Mouse (Mus musculus): ENCODE data around the gene Mettl23. TPM values are rescaled to one million over a fixed set of nuclear protein-coding genes. Genes with fewer than 3 reads are reported as not detected.
"Not testable (repeated sequence)": the region's sequence is repeated elsewhere in the genome, so short reads cannot be mapped to it uniquely, and the experiment has no call there.

The Mettl23 gene
- total RNA-seq, 4 experiments from 2014 or later: 20.2 to 24.3 (median 22.2) TPM

DNA sequence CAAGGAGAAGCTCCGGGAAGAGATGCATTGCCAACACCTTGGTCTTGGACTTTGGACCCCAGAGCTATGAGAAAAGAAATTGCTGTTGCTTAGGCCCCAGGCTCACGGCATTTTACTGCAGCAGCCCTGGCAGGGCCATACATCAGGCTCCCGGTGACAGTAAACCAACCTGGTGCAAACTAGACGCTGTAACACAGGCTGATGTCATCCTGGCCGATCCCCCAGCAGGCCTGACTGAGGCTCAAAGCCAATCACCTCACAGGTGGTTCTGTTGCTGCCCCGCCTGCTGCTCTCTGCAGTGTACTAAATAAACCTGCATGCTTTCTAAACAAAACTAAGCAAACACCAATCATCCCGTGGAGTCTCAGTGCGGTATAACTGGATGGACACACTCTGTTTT lies 24.4 kb upstream of the Mettl23 start:
- DNase-seq (ENCODE audit: low spot score in 2 of 2): no peak

DNA sequence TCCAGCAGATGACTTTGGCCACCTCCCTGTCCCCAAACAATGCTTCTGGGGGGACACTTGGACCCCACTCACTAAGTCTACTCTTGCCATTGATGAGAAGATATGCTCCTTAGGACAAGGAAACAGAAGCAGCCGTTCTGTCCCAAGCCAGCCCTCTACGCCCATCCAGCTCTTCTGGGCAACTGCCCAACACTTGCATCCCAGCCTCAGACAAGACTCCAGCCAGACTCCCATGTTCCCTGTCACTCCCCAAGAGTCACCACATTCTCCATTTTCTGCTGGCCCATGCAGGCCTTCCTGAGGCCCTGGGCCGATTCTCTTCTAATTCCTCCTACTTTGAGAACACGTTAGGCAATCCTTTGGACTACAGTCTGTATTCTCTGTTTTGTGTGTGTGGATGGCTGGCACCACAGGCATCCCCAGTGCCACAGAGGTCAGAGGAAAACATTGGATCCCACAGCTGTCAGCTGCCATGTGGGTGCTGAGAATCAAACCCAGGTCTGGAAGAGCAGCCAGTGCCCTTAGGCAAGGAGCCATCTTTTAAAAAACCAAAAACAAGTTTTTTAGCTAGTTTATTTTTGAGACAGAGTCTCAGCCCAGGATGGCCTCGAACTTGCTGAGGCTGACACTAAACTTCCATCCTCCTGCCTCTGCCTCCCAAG lies 23.0 kb upstream of the Mettl23 start:
- no peak for DNase-seq (ENCODE audit: low spot score in 2 of 2)

DNA sequence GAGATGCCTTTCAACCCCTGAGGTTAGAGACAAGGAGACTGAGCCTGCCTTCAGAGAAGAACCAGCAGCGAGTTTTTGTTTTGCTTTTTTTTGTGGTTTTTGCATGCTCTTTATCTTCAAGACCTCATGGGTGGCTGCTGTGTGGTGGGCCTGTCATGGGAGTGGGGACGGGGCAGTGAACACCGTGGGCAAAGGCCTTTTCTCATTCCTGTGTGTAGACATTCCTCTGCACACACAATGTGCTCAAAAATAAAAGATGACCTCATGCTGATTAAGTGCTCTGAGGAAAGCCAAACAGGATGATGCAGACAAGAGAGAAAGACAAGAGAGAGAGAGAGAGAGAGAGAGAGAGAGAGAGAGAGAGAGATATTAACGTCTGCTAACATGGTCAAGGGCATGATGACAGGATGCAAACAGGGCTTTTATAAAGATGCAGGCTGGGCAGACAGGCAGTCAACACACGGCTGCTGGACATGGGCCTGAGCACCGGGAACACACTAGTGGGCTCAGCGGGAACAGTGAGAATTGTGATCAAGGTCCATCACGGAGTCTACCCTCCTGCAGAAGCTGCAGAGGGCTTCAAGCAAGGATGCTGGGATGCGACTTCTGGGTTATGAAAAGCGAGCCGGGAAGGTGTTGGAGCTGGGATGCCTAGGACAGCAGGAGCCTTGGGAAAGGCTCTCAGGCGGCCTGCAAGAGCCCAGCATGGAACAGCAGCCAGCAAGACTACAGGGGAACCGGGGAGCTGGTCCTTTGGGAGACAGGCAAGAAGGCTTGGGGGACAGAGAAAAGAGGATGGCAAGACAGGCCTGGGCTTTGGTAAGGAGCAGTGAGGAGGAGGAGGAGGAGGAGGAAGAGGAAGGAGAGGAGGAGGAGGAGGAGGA lies 21.8 kb upstream of the Mettl23 start:
- DNase-seq (ENCODE audit: low spot score in 2 of 2): no peak

DNA sequence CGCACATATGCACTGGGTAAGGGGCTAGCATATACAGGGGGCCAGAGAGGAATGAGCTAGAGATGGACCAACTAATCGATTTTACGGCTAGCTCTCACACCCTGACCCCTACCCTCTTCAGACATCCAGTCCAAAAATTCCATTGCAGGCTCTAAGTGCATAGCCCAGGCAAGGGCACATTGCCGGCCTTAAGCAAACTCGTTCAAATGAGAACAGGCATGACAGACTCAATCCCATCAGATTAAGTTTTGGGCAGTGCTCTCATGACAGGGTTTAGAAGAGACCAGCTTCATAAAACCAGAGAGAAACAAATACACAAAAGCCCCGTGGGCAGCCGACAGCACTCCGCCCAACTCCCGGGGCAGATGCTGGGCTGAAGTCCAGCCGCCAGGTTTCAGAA lies 20.9 kb upstream of the Mettl23 start:
- DNase-seq (ENCODE audit: low spot score in 2 of 2): no peak

DNA sequence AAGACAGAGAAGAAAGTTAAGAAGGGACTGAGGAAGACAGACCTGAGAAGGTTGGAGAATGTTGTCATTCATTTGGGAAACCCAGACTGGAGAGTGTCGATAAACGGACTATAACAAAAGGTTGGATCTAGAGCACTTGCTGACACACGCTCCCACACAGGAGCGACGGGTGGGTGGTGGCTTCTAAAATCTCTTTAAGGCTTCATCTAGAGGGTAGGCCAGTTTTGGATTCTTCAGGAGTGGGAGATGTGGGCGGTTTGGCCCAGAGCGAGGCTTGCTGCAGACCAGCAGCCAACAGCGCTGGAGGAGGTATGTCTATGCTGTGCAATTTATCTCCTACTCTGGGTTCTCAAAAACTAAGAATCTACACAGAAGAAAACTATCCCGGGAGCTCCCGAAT lies 20.5 kb upstream of the Mettl23 start:
- peak in 1 of 2 experiments; percentile 47 for DNase-seq (ENCODE audit: low spot score in 2 of 2)

DNA sequence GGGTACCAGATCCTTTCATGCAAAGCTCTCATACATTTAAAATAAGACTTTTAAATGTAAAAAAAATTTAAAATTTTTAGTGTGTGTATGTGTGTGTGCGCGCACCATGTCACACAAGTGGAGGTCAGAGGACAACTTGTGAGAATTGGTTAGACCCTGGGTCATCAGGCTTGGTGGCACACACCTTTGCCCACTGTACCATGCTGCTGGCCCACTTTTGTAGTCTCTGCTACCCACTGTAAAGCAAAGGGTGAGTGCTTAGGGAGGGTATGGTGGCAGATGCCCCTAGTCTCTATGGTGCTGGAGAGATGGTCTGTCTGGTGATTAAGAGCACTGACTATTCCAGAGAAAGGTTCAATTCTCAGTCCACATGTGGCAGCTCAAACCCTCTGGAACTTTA lies 19.8 kb upstream of the Mettl23 start:
- no peak for DNase-seq (ENCODE audit: low spot score in 2 of 2)

DNA sequence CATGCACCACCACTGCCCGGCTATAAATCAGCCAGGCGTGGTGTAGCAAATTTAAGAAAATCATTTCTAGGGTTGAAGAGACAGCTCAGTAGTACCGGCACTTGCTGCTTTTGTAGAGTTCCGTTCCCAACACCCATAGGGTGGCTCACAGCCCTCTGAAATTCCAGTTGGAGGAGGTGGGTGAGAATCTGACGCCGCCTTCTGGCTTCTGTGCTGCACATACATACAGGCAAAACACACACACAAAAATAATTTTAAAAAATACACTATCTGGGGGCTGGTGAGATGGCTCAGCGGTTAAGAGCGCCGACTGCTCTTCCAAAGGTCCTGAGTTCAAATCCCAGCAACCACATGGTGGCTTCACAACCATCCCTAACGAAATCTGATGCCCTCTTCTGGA lies 19.2 kb upstream of the Mettl23 start:
- not testable (repeated sequence) for DNase-seq (ENCODE audit: low spot score in 2 of 2)

DNA sequence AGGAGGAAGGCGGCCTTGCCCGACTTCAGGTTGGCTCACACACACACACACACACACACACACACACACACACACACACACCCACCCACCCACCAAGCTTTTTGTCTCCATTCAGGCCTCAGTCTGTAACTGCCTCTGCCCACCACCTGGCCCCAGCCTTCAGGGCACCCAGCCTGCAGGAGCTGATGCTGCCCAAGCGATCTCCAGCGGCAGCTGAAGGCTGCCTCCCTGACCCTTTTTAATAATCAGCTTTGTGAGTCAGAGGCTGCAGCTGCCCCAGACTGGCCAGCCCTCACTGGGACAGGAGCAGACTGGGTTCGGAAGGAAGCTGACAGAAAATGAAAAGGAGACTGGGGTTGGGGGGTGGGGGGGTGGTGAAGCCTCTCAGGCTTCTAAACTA lies 17.8 kb upstream of the Mettl23 start:
- DNase-seq (ENCODE audit: low spot score in 2 of 2): no peak

DNA sequence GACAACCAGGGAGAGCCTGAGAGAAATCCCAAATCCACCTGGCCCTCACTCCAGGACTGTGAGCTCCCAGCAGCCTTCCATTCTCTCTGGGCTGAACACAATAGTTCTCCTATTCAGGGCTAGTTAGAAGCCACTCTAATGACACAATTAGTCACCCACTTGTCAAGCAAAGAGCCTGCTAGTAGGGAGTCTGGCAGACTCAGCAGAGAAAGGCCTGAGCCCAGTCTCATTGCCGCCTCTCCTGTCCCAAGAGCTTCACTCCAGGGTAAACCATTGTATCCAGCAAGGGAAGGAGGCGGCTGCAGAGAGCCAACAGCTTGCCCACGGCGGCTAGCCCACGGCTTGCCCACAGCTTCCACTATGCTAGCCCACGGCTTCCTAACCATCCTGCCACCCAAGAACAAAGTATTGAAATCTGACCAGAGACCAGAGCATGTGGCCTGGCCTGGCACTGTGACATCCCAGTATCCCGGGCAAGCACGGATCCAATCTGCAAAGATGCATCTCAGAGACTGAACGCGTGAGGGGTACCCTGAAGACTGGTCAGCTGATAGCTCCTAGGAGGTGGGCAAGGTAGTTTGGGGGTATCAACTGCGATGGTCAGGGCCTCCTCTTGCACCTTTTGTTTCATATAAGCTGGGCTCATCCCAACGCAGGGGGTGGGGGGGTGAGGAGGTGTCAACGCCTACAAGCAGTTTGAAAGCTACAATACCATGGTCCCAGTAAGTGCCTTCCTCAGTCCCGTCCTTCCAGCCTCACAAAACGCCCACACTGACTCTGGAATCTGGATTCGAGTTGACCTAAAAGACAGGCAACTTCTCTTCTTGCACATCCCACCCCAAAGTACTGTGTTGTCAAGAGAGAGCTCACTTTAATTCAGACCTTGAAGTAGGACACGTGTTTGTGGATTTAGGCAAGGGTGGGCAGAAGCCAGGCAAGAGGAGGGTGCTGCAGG lies 16.3 kb upstream of the Mettl23 start:
- no peak for DNase-seq (ENCODE audit: low spot score in 2 of 2)

DNA sequence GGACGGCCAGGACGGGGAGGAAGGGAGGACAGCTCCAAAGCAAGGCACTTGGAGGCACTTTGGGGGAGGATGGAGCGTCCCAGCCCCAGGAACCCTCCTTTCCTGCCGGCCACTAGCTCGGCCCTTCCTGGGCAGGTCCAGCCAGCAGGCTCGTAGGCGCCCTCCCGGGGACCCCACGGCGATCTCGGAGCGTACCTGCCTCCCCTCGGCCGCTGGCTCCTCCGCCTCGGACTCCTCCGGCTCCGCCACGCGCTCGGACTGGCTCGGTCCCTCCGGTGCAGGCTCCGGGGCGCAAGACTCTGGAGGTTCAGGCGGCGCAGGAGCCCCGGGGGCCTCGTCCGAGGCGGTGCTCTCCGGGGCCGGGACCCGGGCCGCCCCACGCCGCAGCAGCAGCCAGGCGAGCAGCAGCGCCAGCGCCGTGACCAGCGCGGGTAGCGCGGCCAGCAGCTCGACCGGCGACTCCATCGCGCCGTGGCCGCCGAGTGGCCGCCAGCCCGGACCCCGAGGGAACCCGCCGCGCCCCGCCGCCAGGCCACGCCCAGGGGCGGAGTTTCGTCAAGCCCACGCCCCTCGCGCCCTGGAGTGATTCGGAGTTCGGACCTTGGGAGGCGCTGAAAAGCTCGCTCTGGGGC lies 15.4 kb upstream of the Mettl23 start, which contains the start of gene Mxra7:
TSS of gene Mxra7 (minus strand) at position 513 of the 632 bp plus-strand sequence.
- DNase-seq (ENCODE audit: low spot score in 2 of 2): peak in 1 of 2 experiments; percentile 42

DNA sequence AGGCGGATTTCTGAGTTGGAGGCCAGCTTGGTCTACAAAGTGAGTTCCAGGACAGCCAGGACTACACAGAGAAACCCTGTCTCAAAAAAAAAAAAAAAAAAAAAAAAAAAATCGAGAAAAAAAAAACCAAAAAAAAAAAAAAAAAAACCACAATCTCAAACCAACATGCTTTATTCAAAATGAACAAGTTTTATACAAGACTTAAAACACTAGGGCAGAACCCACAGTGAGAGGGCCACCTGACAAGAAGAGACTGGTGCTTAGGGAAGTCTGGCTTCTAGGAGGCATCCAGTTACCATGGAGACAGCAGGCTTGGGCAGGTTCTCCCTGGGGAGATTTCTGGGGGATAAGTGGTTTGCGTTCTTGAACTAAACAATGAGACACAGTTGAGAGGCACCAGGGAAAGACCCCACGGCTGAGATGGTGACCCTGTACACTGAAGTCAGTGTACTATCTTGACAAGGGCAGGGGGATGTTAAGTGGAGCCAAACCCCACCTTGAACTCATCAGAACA lies 10.8 kb upstream of the Mettl23 start:
- no peak for DNase-seq (ENCODE audit: low spot score in 2 of 2)

DNA sequence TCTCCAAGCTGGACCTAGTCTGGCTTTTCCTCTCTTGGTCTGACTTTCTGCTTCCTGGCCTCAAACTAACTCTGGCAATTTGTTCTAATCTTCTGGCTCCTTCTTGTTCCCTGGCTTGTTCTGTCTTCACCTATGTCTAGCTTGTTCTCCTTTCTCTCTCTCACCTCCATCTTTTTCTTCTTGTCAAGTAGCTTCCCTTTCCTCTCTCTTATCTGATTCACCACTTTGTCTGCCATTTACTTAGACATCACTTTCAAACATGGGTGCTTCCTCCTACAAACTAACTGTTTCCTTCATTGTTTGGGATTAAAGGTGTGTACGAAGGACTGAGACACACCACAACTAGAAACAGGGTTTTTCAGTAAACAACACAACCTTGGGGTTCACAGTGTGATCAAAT lies 8.1 kb upstream of the Mettl23 start:
- DNase-seq (ENCODE audit: low spot score in 2 of 2): no peak

DNA sequence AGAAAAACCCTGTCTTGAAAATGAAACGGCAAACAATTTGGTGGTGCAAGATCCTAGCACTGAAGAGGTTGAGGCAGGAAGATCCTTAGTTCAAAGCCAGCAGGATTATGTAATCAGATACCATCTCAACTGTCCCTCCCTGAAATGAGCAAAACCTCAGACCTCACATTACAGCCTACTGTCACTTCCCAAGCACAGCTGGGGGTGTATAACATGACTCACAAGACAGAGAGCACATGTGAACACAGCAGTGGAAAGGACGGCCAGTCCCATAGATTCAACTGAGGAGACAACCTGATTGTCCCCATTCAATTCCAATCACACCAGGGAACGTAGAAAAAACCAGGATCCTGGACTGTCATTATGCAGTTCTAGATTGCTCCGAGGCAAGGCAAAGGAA lies 6.8 kb upstream of the Mettl23 start:
- DNase-seq (ENCODE audit: low spot score in 2 of 2): no peak

DNA sequence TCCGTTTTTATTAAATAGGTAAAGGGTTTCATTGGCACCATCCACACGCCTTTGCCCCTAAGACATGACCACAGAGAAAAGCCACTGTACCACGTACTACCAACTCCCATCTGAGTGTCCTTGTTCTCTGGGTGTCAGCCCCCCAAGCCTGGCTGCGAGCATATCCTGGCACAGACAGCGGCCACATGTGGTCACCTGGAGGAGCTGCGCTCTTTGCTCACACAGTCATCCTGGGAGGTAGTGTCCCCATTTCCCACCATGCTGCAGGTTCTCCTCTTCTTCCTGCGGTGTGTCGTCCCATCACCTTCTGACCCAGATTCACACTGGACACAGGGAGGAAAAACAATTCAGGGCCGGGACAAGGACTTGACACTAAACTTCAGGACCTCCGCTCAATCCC lies 5.6 kb upstream of the Mettl23 start:
- DNase-seq (ENCODE audit: low spot score in 2 of 2): no peak

DNA sequence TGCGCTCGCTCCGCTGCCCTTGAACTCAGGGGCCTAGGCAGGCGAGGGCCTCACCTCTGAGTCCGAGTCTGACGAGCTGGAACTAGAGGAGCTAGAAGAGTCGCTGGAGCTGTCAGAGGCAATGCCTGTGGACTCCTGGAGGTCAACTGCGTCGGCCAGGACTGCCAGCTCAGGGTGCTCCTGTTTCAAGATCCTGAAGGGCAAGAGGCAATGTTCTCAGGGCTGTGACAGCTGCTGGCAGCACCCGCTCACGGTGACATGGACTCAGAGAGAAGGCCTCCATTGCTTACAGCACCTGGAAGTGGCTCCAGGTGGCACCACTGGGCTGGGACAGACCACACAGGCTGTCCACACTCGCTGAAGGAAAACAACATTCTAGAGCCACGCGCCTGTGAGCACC lies 4.1 kb upstream of the Mettl23 start:
- DNase-seq (ENCODE audit: low spot score in 2 of 2): no peak

DNA sequence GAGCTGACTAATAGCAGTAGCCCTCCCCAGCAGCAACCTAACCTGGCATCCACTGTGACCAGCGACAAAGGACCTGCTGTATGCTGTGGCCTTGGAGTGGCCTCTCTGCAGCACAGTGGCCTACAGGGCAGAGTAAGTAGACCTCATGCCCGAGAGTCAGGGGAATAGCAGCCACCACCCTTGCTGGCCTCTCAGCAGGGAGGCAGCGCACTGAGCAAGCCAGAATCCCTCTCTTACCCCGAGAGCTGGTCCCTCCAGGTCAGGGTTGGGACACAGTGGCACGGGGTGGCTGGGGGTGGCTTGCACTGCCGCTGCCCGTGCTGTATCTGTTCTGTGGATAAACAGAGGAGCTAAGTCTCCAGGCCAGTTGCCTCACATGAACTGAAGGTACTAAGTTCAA lies 3.5 kb upstream of the Mettl23 start:
- no peak for DNase-seq (ENCODE audit: low spot score in 2 of 2)

DNA sequence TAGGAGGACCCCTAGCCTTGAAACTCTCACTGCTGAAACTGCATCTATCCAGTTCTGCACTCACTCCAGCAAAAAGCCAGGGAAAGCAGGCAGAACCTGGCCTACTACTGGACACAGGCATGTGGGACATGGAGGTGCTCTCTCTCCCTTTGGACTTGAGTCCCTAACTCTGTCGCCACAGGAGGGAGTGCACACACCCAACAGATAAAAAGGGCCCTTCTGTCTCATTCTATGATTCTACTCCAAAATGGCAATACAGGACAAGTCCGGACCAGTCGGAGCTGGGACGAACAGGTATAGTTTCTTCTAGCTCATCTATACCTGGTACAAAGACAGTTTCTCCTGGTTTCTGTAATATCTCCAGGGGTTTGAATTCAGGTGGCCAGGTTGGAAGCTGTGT lies 2.3 kb upstream of the Mettl23 start:
- no peak for DNase-seq (ENCODE audit: low spot score in 2 of 2)

DNA sequence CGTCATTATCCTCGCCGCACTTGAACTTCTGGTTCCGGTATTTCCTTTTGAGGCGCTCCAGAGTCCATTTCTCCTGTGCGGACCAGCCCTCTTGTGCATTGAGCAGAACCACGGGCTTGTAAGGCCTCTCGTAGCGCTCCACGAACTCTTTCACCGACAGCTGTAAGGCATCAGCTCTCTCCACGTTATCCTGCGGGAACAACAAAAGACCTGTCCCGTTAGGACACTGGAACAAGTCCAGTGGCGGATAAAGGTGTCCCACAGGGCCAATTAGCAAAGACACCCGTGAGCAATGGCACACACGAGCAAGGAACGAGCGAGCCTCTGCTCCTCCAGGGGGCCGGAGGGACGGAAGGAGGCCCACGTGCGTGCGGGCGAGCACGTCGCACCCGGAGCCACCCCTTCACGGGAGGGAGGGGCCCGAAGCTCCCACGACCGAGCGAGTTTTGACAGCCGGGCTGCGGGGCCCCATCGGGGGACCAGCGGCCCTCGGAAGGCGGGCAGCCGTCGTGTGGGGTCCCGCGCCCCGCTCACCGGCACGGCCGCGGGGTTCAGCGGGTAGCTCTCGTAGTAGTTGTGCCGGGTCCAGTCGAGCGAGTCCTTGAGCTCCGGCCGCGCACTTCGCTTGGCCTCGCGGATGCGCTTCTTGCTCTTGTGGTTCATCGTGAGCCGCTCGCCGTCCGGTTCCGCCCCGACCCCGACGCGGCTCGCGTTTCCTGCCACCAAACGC lies 382 bp upstream of the Mettl23 start:
- DNase-seq (ENCODE audit: low spot score in 2 of 2): peak; percentile 41 to 63

DNA sequence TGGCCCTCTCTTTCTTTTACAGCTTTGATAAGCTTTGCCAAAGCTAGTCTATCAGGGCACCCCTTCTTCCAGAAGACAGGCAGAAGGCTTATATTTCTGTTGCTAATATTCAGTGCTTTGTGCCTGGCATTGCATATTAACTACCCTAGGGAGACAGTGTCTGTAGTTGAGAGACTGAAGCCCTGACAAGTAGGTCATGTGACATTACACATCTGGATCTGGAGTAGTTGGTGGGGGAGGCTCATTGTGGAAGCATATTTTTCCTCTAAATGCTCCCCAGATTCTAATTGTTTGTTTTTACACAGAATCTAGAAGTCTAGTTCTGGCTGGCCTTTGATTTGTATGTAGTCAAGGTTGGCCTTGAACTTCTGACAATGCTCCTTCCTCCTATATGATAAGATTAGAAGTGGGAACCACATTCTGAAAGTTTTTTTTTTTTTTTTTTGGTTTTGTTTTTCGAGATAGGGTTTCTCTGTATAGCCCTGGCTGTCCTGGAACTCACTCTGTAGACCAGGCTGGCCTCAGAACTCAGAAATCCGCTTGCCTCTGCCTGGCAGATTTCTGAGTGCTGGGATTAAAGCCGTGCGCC lies 3.6 kb downstream of the Mettl23 start:
- no peak for DNase-seq (ENCODE audit: low spot score in 2 of 2)
